Mouse (Mus musculus) left cerebral cortex, postnatal 10 days (tissue): Measurements from ENCODE around the gene Crebbp. TPM values are rescaled to one million over a fixed set of nuclear protein-coding genes. Genes with fewer than 3 reads are reported as not detected.

Experiments used
- microRNA-seq: library from miRNA; unstranded; fragments of <30 nt; microRNA quantifications from one replicate; pipeline ENCODE4 v1.2.0, GENCODE M21; 2022
- total RNA-seq, 2 experiments: library from RNA; stranded (reverse); gene quantifications; 2 replicates each; pipeline ENCODE4 v1.2.3; 2021

Crebbp gene
- total RNA-seq, 2 experiments from 2014 or later, result 79.1 to 80.5 TPM

Small RNA genes lying within 50 kb of the gene (microRNA-seq; reads per million reads assigned to microRNA genes)
- gene Gm23413, result not detected

Other genes starting within 250 kb of the Crebbp start
- gene Nlrc3, start 237.4 kb downstream of the Crebbp start, total RNA-seq, result 1 to 10 TPM; 1.7 to 1.9 TPM
- gene Slx4, start 210.2 kb downstream of the Crebbp start, total RNA-seq, result 10 to 100 TPM; 60.9 to 61.7 TPM
- gene Dnase1, start 177.1 kb downstream of the Crebbp start, total RNA-seq, result not detected
- gene Trap1, start 136.2 kb downstream of the Crebbp start, total RNA-seq, result 10 to 100 TPM; 66.8 to 68.2 TPM
- 10 to 100 TPM; 30.8 to 35.9 TPM for gene Adcy9, start 206.5 kb upstream of the Crebbp start, total RNA-seq